21 mouse cellular contexts compared by ENCODE assay signal in the genomic region with DNA sequence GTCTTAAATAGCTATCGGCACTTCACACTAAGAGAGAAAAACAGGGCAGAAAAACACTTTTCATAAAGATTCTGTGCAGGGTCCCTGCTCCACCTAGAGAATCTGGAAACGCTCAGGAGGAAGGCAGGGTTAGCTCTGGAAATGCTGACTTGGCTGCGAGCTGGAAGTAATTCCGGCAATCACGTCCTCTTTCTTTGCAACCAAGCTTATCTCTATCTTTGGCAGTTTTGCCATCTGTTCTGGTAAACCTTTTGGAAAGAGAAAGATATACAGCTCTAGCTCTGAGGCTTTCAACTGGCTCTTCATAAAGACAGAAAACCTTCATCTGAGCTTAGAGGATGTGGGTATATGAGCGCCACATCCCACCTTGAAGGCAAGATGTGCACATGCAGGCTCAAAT.
A peak's percentile ranks its signal among the peaks of the same experiment; 100 is the strongest.
DNase-seq lines count a peak whose midpoint lies in the region; ATAC-seq and TF ChIP-seq lines count a peak whose summit lies in the region.
"Had no signal": no experiment of that assay in that cellular context is flagged by ENCODE, and none has a peak within 500 bp of the region (broad histone marks: within the 10 kb centered on the region; RNA-seq: fewer than 3 reads in every experiment).

No protein-coding gene starts in this region.

- peak overlapping the region; percentile 61 for H3K27ac ChIP-seq in left cerebral cortex, adult 2 months
- peak overlapping the region; percentile 71; the same call in 1 of the 2 replicates for H3K27ac ChIP-seq in cortical plate, adult 2 months (ENCODE audit: insufficient read depth, low read length)
- no peak overlapping the region for H3K27ac ChIP-seq in liver, postnatal 0 days (ENCODE audit: low read depth)
- H3K27ac ChIP-seq: embryonic facial prominence, embryonic 15.5 days; forebrain, embryonic 10.5 days; gastrocnemius, adult 2 months; heart, embryonic 13.5 days; hindbrain, embryonic 15.5 days had no signal

- H3K9ac ChIP-seq in liver, postnatal 0 days (replicated peaks), result no peak overlapping the region
- H3K9ac ChIP-seq: embryonic facial prominence, embryonic 15.5 days; heart, embryonic 13.5 days; hindbrain, embryonic 15.5 days had no signal

- H3K9me3 ChIP-seq in liver, postnatal 0 days (ENCODE audit: low read length), result no peaks in the 10 kb centered on the region
- H3K9me3 ChIP-seq: embryonic facial prominence, embryonic 15.5 days; forebrain, embryonic 10.5 days; heart, embryonic 13.5 days; hindbrain, embryonic 15.5 days had no signal

- no peak for DNase-seq in frontal cortex, postnatal 14 days (ENCODE audit: low spot score in 2 of 2)
- no peak for DNase-seq in left cerebral cortex, adult 2 months (ENCODE audit: extremely low spot score in 1 of 2, low spot score in 2 of 2)
- no peak for DNase-seq in left cerebral cortex, adult 11 months (ENCODE audit: low spot score)
- peak; percentile 87 for DNase-seq in telencephalon, adult 2 months (ENCODE audit: low read depth, low spot score)
- DNase-seq in liver, postnatal 0 days, result no peak
- DNase-seq: adrenal gland, postnatal 10 days; cerebellum, adult 18-20 months; cerebellum, adult 9-11 months; cerebellum, postnatal 36 days; embryo, embryonic 11 days; gastrocnemius, adult 2 months; gastrocnemius, postnatal 25 days; heart, postnatal 36 days had no signal

- WGBS in liver, postnatal 0 days (ENCODE audit: insufficient replicate concordance), result 82% methylated on average over 6 of the region's 6 CpGs

- no peak overlapping the region for H3K4me3 ChIP-seq in left cerebral cortex, adult 2 months
- no peak overlapping the region for H3K4me3 ChIP-seq in cortical plate, adult 2 months (ENCODE audit: insufficient read depth, low read length)
- no peak overlapping the region for H3K4me3 ChIP-seq in liver, postnatal 0 days (ENCODE audit: low read depth, low read length)
- H3K4me3 ChIP-seq: embryonic facial prominence, embryonic 15.5 days; erythroblast, embryonic 14.5 days; forebrain, embryonic 10.5 days; gastrocnemius, adult 2 months; heart, embryonic 13.5 days; hindbrain, embryonic 15.5 days had no signal

- no peak for TF ChIP-seq CTCF in left cerebral cortex, adult 2 months (IDR thresholded peaks at IDR 0.05)
- TF ChIP-seq CTCF in cortical plate, adult 2 months (IDR thresholded peaks at IDR 0.05; ENCODE audit: extremely low read depth, insufficient read depth, low read length), result no peak
- TF ChIP-seq CTCF in liver, postnatal 0 days (IDR thresholded peaks at IDR 0.05; ENCODE audit: low read depth), result no peak

- no peak for TF ChIP-seq EP300 in liver, postnatal 0 days (IDR thresholded peaks at IDR 0.05; ENCODE audit: low read depth)

- no peaks in the 10 kb centered on the region for H3K27me3 ChIP-seq in liver, postnatal 0 days (ENCODE audit: insufficient read depth, low read length)
- H3K27me3 ChIP-seq: embryonic facial prominence, embryonic 15.5 days; heart, embryonic 13.5 days; hindbrain, embryonic 15.5 days had no signal

- no peaks in the 10 kb centered on the region for H3K36me3 ChIP-seq in liver, postnatal 0 days (replicated peaks; ENCODE audit: insufficient read depth, low read length)
- H3K36me3 ChIP-seq: embryonic facial prominence, embryonic 15.5 days; forebrain, embryonic 10.5 days; heart, embryonic 13.5 days; hindbrain, embryonic 15.5 days had no signal

- no peak overlapping the region for H3K4me2 ChIP-seq in liver, postnatal 0 days (ENCODE audit: low read depth, low read length)
- H3K4me2 ChIP-seq: embryonic facial prominence, embryonic 15.5 days; heart, embryonic 13.5 days; hindbrain, embryonic 15.5 days had no signal

- peaks cover 1% of the 10 kb centered on the region; the same call in 1 of the 2 replicates for H3K4me1 ChIP-seq in cortical plate, adult 2 months (ENCODE audit: control insufficient read depth, insufficient read depth, low read length)
- no peaks in the 10 kb centered on the region for H3K4me1 ChIP-seq in liver, postnatal 0 days (ENCODE audit: insufficient read depth)
- H3K4me1 ChIP-seq: embryonic facial prominence, embryonic 15.5 days; forebrain, embryonic 10.5 days; hindbrain, embryonic 15.5 days had no signal

- intact Hi-C loops in left cerebral cortex, adult 2 months (cut with DNase I), result loop anchor here (2.0 kb wide), 1 partner anchor 64 kb away; a partner anchor contains a TSS

- TF ChIP-seq POLR2A in cortical plate, adult 2 months (IDR thresholded peaks at IDR 0.05; ENCODE audit: extremely low read depth, insufficient read depth, low read length), result no peak

- peak; percentile 87 for ATAC-seq in frontal cortex, adult (ENCODE audit: low TSS enrichment)
- ATAC-seq in liver, postnatal 0 days, result no peak
- ATAC-seq: forebrain, embryonic 14.5 days had no signal
